Mouse (Mus musculus): ENCODE data around the gene Taf4.

GRCm38 (mm10) chr2:180017632-180018031 lies 41.2 kb upstream of the Taf4 start:
- TF ChIP-seq CTCF (conservative IDR thresholded peaks at IDR 0.05; ENCODE audit: low read length) (no peak), NANOG (IDR thresholded peaks at IDR 0.05; ENCODE audit: borderline replicate concordance, low read length) (no peak)
